Mouse (Mus musculus) CH12.LX (cell line): ENCODE measurements at regions not wholly inside any gene's neighbourhood (a gene's known extent, or its start where the extent isn't known, plus 50 kb on each side); places are given as distances from the start of the nearest gene placed in this dataset.

Experiments
- DNase-seq: peaks from one replicate; pipeline ENCODE4 v3.0.0-alpha.2; 2013; ENCODE audit errors: extremely low read depth
- H3K27ac ChIP-seq: 2 replicates; pipeline ENCODE4 v1.5.1; 2012; ENCODE audit warnings: low read depth, mild to moderate bottlenecking, control low read depth, moderate library complexity; ENCODE audit not compliant: insufficient read depth
- H3K27me3 ChIP-seq: replicated peaks from 2 replicates; pipeline ENCODE3; 2012; ENCODE audit warnings: inconsistent platforms
- H3K36me3 ChIP-seq, 2 experiments: replicated peaks in 1 of 2; 2 replicates each; pipeline versions ENCODE3 to v1.6.1; 2012; ENCODE audit warnings: inconsistent platforms in 1 of 2, low read length in 1 of 2, mild to moderate bottlenecking in 1 of 2, mixed read lengths in 1 of 2, moderate library complexity in 1 of 2; ENCODE audit not compliant: control insufficient read depth in 1 of 2, insufficient read depth in 1 of 2
- H3K4me1 ChIP-seq, 2 experiments: 2 replicates each; pipeline ENCODE4 v1.6.1; 2012; ENCODE audit warnings: inconsistent platforms in 1 of 2, moderate library complexity in 1 of 2; ENCODE audit not compliant: insufficient read depth in 2 of 2, control insufficient read depth in 1 of 2
- H3K4me2 ChIP-seq: 2 replicates; pipeline ENCODE4 v1.6.1; 2012; ENCODE audit warnings: low read depth, mild to moderate bottlenecking, control low read depth; ENCODE audit not compliant: poor library complexity, insufficient read depth, severe bottlenecking
- H3K4me3 ChIP-seq, 3 experiments: fragments of 150-350 bp in 1 of 3; sonication (generic) in 1 of 3; replicated peaks in 1 of 3; 2 replicates each; pipeline versions ENCODE3 to v1.5.1; 2011 to 2012; ENCODE audit warnings: low read depth in 2 of 3, low read length in 2 of 3, mild to moderate bottlenecking in 2 of 3, moderate library complexity in 2 of 3, control low read depth in 1 of 3, improper control_type of control experiment in 1 of 3, inconsistent platforms in 1 of 3, mixed read lengths in 1 of 3; ENCODE audit not compliant: poor library complexity in 1 of 3
- H3K79me2 ChIP-seq: replicated peaks from 2 replicates; pipeline ENCODE4 v1.6.1; 2012; ENCODE audit warnings: mild to moderate bottlenecking, moderate library complexity; ENCODE audit not compliant: control insufficient read depth, poor library complexity, insufficient read depth, severe bottlenecking; ENCODE audit errors: extremely low read depth
- H3K9ac ChIP-seq: 2 replicates; pipeline ENCODE4 v1.6.1; 2012; ENCODE audit warnings: low read depth, mild to moderate bottlenecking, control low read depth, moderate library complexity; ENCODE audit not compliant: insufficient read depth
- H3K9me3 ChIP-seq: replicated peaks from 2 replicates; pipeline ENCODE3; 2012; ENCODE audit warnings: low read length, inconsistent platforms, mixed read lengths
- E2F4 ChIP-seq: IDR thresholded peaks from 2 replicates; pipeline ENCODE4 v1.6.1; 2011; ENCODE audit warnings: low read depth, low read length, improper control_type of control experiment; ENCODE audit not compliant: insufficient replicate concordance
- ELF1 ChIP-seq: IDR thresholded peaks from 2 replicates; pipeline ENCODE4 v1.6.1; 2014; ENCODE audit warnings: low read depth, mild to moderate bottlenecking, inconsistent platforms, low read length, improper control_type of control experiment
- ETS1 ChIP-seq: conservative IDR thresholded peaks from 2 replicates; pipeline ENCODE4 v1.6.1; 2012; ENCODE audit warnings: low read depth, mild to moderate bottlenecking, inconsistent platforms, low read length, improper control_type of control experiment, moderate library complexity
- GABPA ChIP-seq: IDR thresholded peaks from 2 replicates; pipeline ENCODE4 v1.6.1; 2012; ENCODE audit warnings: low read depth, low read length, improper control_type of control experiment, inconsistent platforms; ENCODE audit not compliant: insufficient replicate concordance
- HCFC1 ChIP-seq: IDR thresholded peaks from 2 replicates; pipeline ENCODE4 v1.6.1; 2012; ENCODE audit warnings: low read depth, mild to moderate bottlenecking, inconsistent platforms, low read length, improper control_type of control experiment
- JUN ChIP-seq: IDR thresholded peaks from 2 replicates; pipeline ENCODE4 v1.6.1; 2011; ENCODE audit warnings: low read depth, mild to moderate bottlenecking, low read length, improper control_type of control experiment, moderate library complexity; ENCODE audit not compliant: insufficient read depth
- MAZ ChIP-seq: IDR thresholded peaks from 2 replicates; pipeline ENCODE4 v1.6.1; 2012; ENCODE audit warnings: low read depth, mild to moderate bottlenecking, inconsistent platforms, low read length, improper control_type of control experiment, moderate library complexity
- MEF2A ChIP-seq: IDR thresholded peaks from 2 replicates; pipeline ENCODE4 v1.6.1; 2014; ENCODE audit warnings: low read depth, mild to moderate bottlenecking, inconsistent platforms, low read length, improper control_type of control experiment, borderline replicate concordance
- MXI1 ChIP-seq: IDR thresholded peaks from 2 replicates; pipeline ENCODE4 v1.6.1; 2011; ENCODE audit warnings: mild to moderate bottlenecking, low read depth, low read length, improper control_type of control experiment
- MYC ChIP-seq: IDR thresholded peaks from 2 replicates; pipeline ENCODE4 v1.6.1; 2011; ENCODE audit warnings: low read depth, mild to moderate bottlenecking, improper control_type of control experiment, low read length
- NELFE ChIP-seq: IDR thresholded peaks from 2 replicates; pipeline ENCODE4 v1.6.1; 2011; ENCODE audit warnings: low read depth, low read length, improper control_type of control experiment
- NRF1 ChIP-seq: IDR thresholded peaks from 2 replicates; pipeline ENCODE4 v1.6.1; 2014; ENCODE audit warnings: low read depth, mild to moderate bottlenecking, inconsistent platforms, low read length, improper control_type of control experiment, moderate library complexity
- POLR2A ChIP-seq: IDR thresholded peaks from 2 replicates; pipeline ENCODE4 v1.6.1; 2011; ENCODE audit warnings: low read depth, mild to moderate bottlenecking, improper control_type of control experiment, low read length
- SIN3A ChIP-seq: IDR thresholded peaks from 2 replicates; pipeline ENCODE4 v1.6.1; 2012; ENCODE audit warnings: low read length, improper control_type of control experiment, inconsistent platforms
- SMC3 ChIP-seq: IDR thresholded peaks from 2 replicates; pipeline ENCODE4 v1.6.1; 2011; ENCODE audit warnings: low read depth, low read length, improper control_type of control experiment
- TBP ChIP-seq: conservative IDR thresholded peaks from 2 replicates; pipeline ENCODE4 v1.6.1; 2011; ENCODE audit warnings: low read depth, low read length, improper control_type of control experiment
- USF2 ChIP-seq: conservative IDR thresholded peaks from 2 replicates; pipeline ENCODE4 v1.6.1; 2011; ENCODE audit warnings: low read depth, low read length, improper control_type of control experiment
- ZC3H11A ChIP-seq: IDR thresholded peaks from 2 replicates; pipeline ENCODE4 v1.6.1; 2012; ENCODE audit warnings: low read depth, mild to moderate bottlenecking, inconsistent platforms, low read length, improper control_type of control experiment
- ZKSCAN1 ChIP-seq: IDR thresholded peaks from 2 replicates; pipeline ENCODE4 v1.6.1; 2012; ENCODE audit warnings: low read depth, inconsistent platforms, low read length, improper control_type of control experiment, borderline replicate concordance
- ZNF384 ChIP-seq: IDR thresholded peaks from 2 replicates; pipeline ENCODE4 v1.6.1; 2012; ENCODE audit warnings: low read depth, low read length, improper control_type of control experiment, inconsistent platforms
- dilution Hi-C: fragments of 300-500 bp; cut with MboI; formaldehyde crosslinking; loops from 2 replicates; pipeline ENCODE4 v1.14.3; 2020; ENCODE audit warnings: low sequenced_read_pairs; ENCODE audit not compliant: extremely low pct_unique_long_range_greater_than_20kb, extremely low pct_ligation_motif_present
- in situ Hi-C: fragments of 300-500 bp; cut with MboI; formaldehyde crosslinking; loops from 3 replicates; pipeline ENCODE4 v1.14.3; 2019; ENCODE audit warnings: low sequenced_read_pairs, low pct_ligation_motif_present, low pct_unique_long_range_greater_than_20kb, mixed read lengths

GRCm38 (mm10) chr3:103494043-103494442, 81.0 kb upstream of the Syt6 start:
- no peaks in the 10 kb centered on the region for H3K79me2 ChIP-seq
- in situ Hi-C loops, result no loop called here
- H3K36me3 ChIP-seq, result no peaks in the 10 kb centered on the region
- no peak overlapping the region for H3K4me3 ChIP-seq
- H3K4me1 ChIP-seq, result peaks cover 2 to 8% of the 10 kb centered on the region in 2 experiments; a peak in 1 of 4 replicates
- no peaks in the 10 kb centered on the region for H3K27me3 ChIP-seq
- H3K27ac ChIP-seq, result no peak overlapping the region
- no peak overlapping the region for H3K9ac ChIP-seq
- TF ChIP-seq SIN3A, result no peak
- TF ChIP-seq MAZ, result no peak
- TF ChIP-seq NELFE, result no peak
- TF ChIP-seq MYC, result no peak
- TF ChIP-seq ELF1, result no peak
- no peak for TF ChIP-seq ZNF384
- TF ChIP-seq MXI1, result no peak
- TF ChIP-seq HCFC1, result no peak
- no peak for TF ChIP-seq E2F4
- no peak for TF ChIP-seq SMC3
- TF ChIP-seq NRF1, result no peak
- TF ChIP-seq JUN, result no peak
- TF ChIP-seq USF2, result no peak
- TF ChIP-seq TBP, result no peak
- no peak for TF ChIP-seq ETS1
- no peak overlapping the region for H3K4me2 ChIP-seq
- dilution Hi-C loops, result no loop called here
- DNase-seq, result no peak
- no peaks in the 10 kb centered on the region for H3K9me3 ChIP-seq

- peaks cover 0 to 18% of the 10 kb centered on the region in 2 experiments; a peak in 2 of 4 replicates for H3K4me1 ChIP-seq
- H3K4me2 ChIP-seq, result no peak overlapping the region
- no peaks in the 10 kb centered on the region for H3K9me3 ChIP-seq
- dilution Hi-C loops, result no loop called here
- in situ Hi-C loops, result no loop called here
- no peaks in the 10 kb centered on the region for H3K79me2 ChIP-seq
- TF ChIP-seq NELFE (no peak), ZC3H11A (no peak), POLR2A (no peak), E2F4 (no peak), ZKSCAN1 (no peak), SIN3A (no peak), HCFC1 (no peak), ELF1 (no peak), GABPA (no peak), MYC (no peak), MEF2A (no peak)
- no peak for DNase-seq
- no peaks in the 10 kb centered on the region for H3K36me3 ChIP-seq
- H3K27me3 ChIP-seq, result no peaks in the 10 kb centered on the region
- H3K9ac ChIP-seq, result no peak overlapping the region
- H3K4me3 ChIP-seq, result no peak overlapping the region
- no peak overlapping the region for H3K27ac ChIP-seq
These were observed 78.9 kb upstream of the Syt6 start for GRCm38 (mm10) chr3:103496083-103496482.
